Mouse (Mus musculus) G1E (cell line): Measurements from ENCODE around the gene Sdhb.

ENCODE experiments used
- CTCF ChIP-seq: IDR thresholded peaks from 2 replicates; pipeline ENCODE4 v1.5.1; 2012; ENCODE audit warnings: low read depth, low read length, inconsistent platforms, mixed read lengths
- GATA1 ChIP-seq: IDR thresholded peaks from 2 replicates; pipeline ENCODE4 v1.6.1; 2012; ENCODE audit warnings: borderline replicate concordance, low read length, inconsistent platforms, mixed read lengths
- POLR2AphosphoS5 ChIP-seq: IDR thresholded peaks from 2 replicates; pipeline ENCODE4 v1.6.1; 2012; ENCODE audit warnings: low read depth, low read length, inconsistent platforms; ENCODE audit not compliant: insufficient replicate concordance
- TAL1 ChIP-seq: conservative IDR thresholded peaks from 2 replicates; pipeline ENCODE4 v1.6.1; 2012; ENCODE audit warnings: low read depth, low read length, inconsistent platforms, mixed read lengths

DNA sequence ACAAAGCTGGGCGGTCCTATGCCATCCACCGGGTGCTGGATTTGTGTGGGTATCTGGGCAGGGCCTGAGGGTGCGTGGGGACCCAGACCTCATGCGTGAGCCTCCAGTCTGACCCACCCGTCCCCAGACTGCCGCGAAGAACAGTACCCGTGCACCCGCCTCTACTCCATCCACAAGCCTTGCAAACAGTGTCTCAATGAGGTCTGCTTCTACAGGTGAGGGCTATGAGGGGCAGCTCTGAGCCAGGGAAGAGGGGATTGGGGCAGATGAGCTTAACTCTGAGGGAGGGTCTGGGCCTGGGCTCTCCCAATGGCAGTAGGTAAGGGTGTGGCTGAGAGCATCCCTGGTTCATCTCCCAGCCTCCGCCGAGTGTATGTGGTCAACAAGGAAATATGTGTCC is 53.9 kb downstream of the Sdhb start:
- TF ChIP-seq CTCF (no peak), TAL1 (no peak), GATA1 (no peak), POLR2AphosphoS5 (no peak)
